ENCODE assay signal across 16 mouse cellular contexts in genomic region chr8:119254358-119254757, GRCm38 (mm10).
"Had no signal": no experiment of that assay in that cellular context is flagged by ENCODE, and none has a peak within 500 bp of the region (broad histone marks: within the 10 kb centered on the region; RNA-seq: fewer than 3 reads in every experiment).

No protein-coding gene starts in this region.

- H3K4me3 ChIP-seq: left cerebral cortex, adult 2 months; midbrain, embryonic 12.5 days; midbrain, embryonic 15.5 days had no signal

- H3K36me3 ChIP-seq: midbrain, embryonic 12.5 days; midbrain, embryonic 15.5 days had no signal

- H3K27ac ChIP-seq: left cerebral cortex, adult 2 months; liver, embryonic 14.5 days; macrophage; midbrain, embryonic 12.5 days; midbrain, embryonic 15.5 days had no signal

- H3K4me1 ChIP-seq: midbrain, embryonic 12.5 days; midbrain, embryonic 15.5 days had no signal

- DNase-seq: kidney, adult 11 months; kidney, adult 8-10 months; kidney, postnatal 14 days; kidney, postnatal 4 days; layer of hippocampus, postnatal 36 days; liver, postnatal 0 days; lung, embryonic 14.5 days; right cerebral cortex, postnatal 25 days; thymus, postnatal 36 days had no signal

- H3K4me2 ChIP-seq: liver, embryonic 11.5 days; lung, embryonic 14.5 days; midbrain, embryonic 12.5 days; midbrain, embryonic 15.5 days had no signal

- H3K27me3 ChIP-seq: midbrain, embryonic 12.5 days; midbrain, embryonic 15.5 days had no signal

- H3K9ac ChIP-seq: liver, embryonic 14.5 days; liver, postnatal 0 days; lung, embryonic 14.5 days; midbrain, embryonic 12.5 days; midbrain, embryonic 15.5 days had no signal

- ATAC-seq: liver, postnatal 0 days; lung, postnatal 0 days; midbrain, embryonic 15.5 days had no signal

- H3K9me3 ChIP-seq: midbrain, embryonic 15.5 days had no signal
